Mouse (Mus musculus): ENCODE results near the gene Snca. TPM values are rescaled to one million over a fixed set of nuclear protein-coding genes. Genes with fewer than 3 reads are reported as not detected.

Snca gene
- polyA plus RNA-seq (2017; shearing (Covaris generic)): 0.24 TPM

GRCm38 (mm10) chr6:60829282-60829891, at the start of gene Snca:
Gene Snca (minus strand): TSS chr6:60829855.

Other genes with a start within 250 kb of the Snca start
- not detected for gene Mmrn1, start 95.1 kb upstream of the Snca start, polyA plus RNA-seq (2017; shearing (Covaris generic))